Mouse (Mus musculus) gastrocnemius, postnatal 36 days (tissue): ENCODE measurements around the gene Rfk. TPM values are rescaled to one million over a fixed set of nuclear protein-coding genes. Genes with fewer than 3 reads are reported as not detected.

ENCODE experiments used
- DNase-seq, 2 experiments: peaks; one replicate each; pipeline ENCODE4 v3.0.0; 2022
- intact Hi-C: fragments of 180-260 bp; cut with DNase I; formaldehyde crosslinking; loops from one replicate; pipeline ENCODE4 v1.15.1; 2025
- total RNA-seq, 2 experiments: library from RNA; stranded (reverse); gene quantifications; 2 replicates each; pipeline ENCODE4 v1.2.3; 2021

The Rfk gene
- total RNA-seq, 2 experiments from 2014 or later = 60.5 to 64.7 TPM

DNA sequence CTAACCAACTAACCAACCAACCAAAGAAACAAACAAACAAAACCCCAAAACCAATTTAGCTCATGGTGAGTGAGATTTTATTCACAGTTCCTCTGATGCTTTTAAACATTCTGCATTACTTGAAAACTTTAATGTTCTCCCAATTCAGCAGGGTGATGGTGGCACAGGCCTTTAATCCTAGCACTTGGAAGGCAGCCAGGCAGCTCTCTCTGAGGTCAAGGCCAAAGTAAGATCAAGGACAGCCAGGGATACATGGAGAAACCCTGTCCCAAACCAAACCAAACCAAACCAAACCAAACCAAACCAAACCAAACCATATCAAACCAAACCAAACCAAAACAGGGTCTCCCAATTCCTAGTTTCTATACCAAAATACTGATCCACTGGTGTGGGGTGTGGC, 15.0 kb upstream of the Rfk start:
- DNase-seq = no peak
- intact Hi-C loops = no loop called here

DNA sequence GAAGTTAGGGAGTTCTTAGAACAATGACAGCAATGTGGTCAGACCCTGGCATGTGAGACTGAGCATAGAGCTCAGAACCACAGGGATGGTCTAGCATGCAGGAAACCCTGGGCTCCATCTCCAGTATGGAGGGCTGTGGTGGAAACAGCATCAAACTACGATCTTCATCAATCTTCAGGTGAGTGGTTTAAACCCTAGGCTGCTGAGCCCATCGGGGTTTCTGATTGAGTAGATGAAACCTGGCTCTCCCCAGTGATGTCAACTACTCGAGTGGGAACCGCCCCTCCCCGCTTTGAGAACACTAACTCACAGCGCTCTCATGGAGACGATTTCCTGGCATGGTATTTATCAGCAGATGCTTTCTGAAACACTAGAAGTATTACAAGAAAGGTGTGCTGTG, 13.3 kb upstream of the Rfk start:
- intact Hi-C loops = no loop called here
- DNase-seq = no peak

DNA sequence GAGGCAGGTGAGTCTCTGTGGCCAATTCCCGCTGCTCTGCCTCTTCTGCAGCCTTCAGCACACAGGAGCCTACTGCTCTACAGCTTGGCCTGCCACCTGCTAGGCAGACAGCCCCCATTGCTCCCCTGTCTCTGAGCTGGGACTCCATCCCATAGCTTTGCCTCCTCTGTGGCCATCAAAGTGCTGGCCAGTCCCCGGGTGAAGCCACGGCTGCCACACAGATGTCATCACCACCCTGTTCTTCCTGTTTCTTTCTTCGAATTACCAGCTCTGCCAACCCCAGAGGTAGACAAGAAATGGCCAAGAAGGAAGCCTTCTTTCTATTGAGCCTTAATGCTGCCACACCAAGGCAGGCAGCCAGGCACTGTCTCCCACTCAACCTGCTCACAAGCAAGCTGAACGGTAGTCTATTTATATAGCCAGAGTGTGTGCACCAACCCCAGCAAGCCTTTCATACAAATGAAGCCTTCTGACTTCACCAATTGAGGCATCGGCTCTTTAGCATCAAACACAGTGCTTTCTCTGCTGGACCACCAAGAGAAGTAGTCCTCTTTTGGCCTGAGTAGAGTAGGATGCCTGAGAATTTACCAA, 10.9 kb upstream of the Rfk start:
- no peak for DNase-seq
- intact Hi-C loops = no loop called here

DNA sequence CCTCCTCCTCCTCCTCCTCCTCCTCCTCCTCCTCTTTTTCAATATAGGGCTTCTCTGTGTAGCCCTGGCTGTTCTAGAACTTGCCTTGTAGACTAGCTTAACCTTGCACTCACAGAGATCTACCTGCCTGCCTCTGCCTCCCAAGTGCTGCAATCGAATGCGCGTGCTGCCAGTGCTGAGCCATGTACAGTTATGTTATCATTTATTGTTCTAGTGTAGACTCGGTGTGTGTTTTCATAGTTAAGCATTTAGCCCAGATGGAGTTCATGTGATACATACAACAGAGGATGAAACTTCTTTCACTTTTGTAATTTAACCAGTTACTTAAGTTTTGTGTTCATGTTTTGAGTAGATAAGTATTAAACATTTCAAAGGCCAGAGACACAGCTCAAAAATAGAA, 8.8 kb upstream of the Rfk start:
- intact Hi-C loops = no loop called here

GRCm38 (mm10) chr19:17385426-17385825, 8.4 kb upstream of the Rfk start:
- intact Hi-C loops = no loop called here
- no peak for DNase-seq

More for the DNA sequence above, 8.8 kb upstream of the Rfk start:
- DNase-seq = no peak

DNA sequence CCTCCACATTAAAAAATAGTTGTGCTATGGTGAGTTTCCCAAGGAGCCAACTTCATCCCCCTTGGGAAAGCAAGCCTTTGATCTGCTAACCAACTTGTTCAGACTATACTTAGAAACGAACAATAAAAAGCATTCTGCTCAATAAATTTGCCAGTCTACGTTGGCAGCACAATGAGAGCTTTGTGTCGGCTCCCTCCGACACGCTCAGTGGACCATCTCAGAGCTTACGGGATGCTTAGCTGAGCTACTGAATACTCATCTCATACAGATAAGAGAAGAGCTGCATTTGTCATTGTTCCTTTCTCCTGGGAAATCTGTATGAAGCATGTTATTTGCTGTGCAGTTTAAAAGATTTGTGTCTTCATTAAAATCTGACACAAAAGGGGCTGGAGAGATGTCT, 7.4 kb upstream of the Rfk start:
- intact Hi-C loops = no loop called here
- DNase-seq = no peak

DNA sequence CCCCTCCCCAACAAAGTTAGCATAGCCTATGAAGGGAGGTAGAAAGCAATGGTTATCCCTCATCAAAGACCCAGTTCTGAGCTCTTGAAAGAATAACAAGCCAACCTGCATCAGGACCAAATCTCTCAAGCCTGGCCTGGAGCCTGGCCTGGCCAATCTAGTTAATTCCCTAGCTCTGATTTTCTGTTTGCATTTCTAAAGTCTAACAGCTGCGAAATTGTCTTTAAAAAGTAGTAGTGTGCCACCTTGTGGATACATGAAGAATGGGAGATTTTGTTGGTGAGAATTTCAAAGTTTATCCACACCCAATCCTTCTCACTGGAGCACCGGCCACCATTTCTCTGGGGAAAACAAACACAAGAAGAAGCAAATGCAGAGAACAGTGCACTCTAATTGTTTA, 5.4 kb upstream of the Rfk start:
- no peak for DNase-seq
- intact Hi-C loops = loop anchor here (2.0 kb wide), 1 partner anchor 264 kb away; no protein-coding TSS in a partner anchor

DNA sequence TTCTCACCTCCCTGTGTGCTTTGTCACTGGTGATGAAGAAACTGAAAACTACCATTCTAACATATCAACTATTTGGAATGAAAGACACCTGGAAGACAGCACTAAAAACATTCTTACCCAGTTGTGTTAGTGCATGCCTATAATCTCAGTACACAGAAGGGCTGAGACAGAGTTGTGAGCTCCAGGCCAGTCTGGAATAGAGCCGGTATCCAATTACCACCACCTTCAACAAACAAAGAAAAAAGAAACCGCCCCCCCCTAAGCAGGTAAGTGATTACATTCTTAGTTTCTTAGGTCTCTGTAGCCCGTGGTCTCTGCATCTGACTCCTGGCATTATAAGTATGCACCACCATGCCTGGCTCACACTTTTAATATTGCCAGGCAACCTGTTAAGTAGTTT, 977 bp upstream of the Rfk start:
- intact Hi-C loops = no loop called here
- DNase-seq = no peak

- intact Hi-C loops = no loop called here
Measured at GRCm38 (mm10) chr19:17396802-17397201, 3.0 kb downstream of the Rfk start.

GRCm38 (mm10) chr19:17397922-17398321, 4.1 kb downstream of the Rfk start:
- no peak for DNase-seq
- intact Hi-C loops = no loop called here

More at GRCm38 (mm10) chr19:17396802-17397201, 3.0 kb downstream of the Rfk start:
- DNase-seq = no peak

- intact Hi-C loops = no loop called here
- no peak for DNase-seq
Measured at GRCm38 (mm10) chr19:17399965-17400364, 6.1 kb downstream of the Rfk start.

GRCm38 (mm10) chr19:17400571-17400970, 6.7 kb downstream of the Rfk start:
- intact Hi-C loops = no loop called here
- no peak for DNase-seq

DNA sequence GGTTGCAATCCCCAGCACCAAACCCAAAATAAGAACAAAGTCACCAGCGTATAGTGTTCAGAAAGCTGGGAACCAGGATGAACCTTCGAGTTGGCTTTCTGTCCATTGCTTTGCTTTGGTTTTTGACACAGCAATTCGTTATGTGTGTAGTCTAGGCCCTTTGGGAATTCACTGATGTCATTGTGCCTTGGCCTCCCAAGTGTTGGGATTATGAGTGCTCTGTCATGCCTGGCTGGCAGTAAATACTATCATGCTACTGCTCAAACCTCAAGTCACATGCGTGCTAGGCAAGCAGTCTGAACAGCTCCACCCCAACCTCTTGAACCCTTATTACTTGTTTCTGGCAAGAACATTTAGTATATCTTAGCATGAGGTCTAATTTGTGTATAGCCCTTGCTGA, 9.3 kb downstream of the Rfk start:
- intact Hi-C loops = no loop called here
- DNase-seq = no peak

DNA sequence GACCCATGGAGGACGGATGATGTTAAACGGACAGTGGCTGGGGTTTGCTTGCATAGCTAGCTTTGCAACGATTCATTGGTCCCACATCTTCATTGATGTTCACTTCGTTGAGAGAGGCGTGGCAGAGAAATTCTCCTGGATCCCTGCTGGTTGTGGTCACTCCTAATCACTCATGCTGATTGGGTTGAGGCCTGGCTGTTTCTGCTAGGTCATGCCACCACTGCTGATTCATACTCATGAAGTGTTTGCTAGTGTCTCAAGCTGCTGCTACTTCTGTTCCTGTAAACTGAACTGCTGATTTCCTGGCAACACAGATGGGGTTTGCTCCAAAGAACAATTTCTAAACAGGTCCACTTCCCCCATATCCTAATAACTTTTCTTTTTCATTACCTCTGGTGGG, 13.0 kb downstream of the Rfk start:
- intact Hi-C loops = no loop called here
- no peak for DNase-seq

- intact Hi-C loops = no loop called here
- DNase-seq = no peak
Measured at GRCm38 (mm10) chr19:17408591-17408990, 14.7 kb downstream of the Rfk start.

DNA sequence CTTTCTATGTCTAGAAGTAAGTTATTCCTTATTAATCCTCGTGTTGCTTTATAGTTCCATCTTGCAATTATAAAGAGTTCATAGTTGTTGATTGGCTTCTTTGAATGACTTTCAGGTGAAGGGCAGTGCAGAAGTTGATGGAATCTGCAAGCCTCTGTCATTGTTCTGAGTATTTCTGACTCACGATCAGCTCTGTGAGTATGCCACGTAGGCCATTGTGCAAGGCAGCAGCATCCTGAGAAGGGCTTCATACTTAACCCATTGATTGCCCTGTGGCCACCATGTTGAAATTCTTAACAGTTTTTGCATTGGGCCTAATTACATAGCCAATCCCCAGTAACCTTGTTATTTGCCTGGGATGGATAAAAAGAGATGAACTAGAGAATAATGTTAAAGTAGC, 15.5 kb downstream of the Rfk start:
- intact Hi-C loops = no loop called here

DNA sequence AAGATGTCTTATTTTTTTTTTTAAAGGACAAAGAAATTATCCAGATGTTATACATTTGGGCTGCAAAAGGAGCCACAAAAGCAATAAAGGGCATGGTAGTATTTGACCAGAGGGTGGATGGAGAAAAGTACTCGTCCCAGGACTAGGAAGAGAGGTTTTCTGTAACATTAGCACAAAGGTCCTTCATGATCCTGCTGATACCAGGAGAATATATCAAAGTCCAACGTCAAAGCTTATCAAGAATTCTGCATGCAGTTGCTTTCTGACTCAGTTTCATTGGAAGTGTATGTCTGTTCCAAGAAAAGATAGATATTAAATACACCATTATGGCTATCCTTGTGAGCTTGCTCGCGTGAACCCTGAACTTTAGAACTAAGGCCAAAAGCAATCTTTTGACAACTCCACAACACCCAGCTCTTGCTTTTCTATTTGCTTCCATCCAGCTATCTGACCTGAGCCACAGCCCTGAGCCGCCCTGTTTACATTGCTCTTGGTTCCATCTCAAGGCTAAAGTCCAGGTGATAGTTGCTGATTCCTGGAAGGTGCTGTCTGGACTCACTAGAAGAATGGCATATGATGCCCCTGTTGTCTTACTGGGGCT, 16.7 kb downstream of the Rfk start:
- intact Hi-C loops = no loop called here
- no peak for DNase-seq

More for the DNA sequence above, 15.5 kb downstream of the Rfk start:
- no peak for DNase-seq

DNA sequence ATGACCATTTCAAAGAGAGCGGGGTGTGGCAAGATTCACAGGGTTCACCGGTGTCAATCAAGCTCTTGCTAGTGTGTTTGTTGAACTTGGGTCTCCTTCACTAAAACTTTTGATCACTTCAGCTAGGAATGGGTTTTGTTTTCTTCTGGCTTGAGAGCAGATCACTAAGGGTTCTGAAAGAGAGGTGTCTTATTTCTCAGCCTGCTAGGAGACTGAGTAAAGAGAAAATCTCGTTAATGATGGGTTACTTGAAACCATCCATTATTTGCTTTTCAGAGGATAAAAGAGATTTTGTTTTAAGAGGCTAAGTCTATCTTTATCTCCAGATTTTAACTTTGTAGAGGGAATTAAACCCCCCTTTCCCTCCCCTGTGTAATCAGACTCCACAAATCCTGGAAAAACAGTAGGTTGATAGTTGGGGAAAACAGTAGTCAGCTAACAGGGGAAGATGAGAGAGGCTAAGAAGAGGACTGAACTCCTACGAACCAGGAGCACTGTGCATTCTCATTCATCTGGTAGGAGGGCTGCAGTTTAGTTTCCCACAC, 19.1 kb downstream of the Rfk start:
- DNase-seq = no peak
- intact Hi-C loops = no loop called here

DNA sequence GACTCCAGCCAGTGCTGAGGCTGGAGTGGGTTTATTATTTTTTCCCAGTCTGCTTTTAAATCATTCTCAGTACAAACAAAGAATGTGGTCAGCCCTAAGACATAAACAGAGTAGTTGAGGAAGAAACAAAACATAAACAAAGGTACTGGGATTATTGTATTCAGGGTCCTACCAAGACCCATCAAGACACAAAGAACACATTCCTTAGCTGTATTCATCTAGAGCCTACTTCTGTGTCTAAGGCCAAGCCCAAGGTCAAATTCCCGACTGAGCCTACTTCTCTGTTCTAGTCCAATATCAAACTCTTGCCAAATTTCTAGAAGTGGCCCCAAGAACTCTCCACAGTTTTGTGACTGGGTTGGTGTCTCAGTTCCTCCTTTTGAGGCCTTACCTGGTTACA, 24.0 kb downstream of the Rfk start:
- intact Hi-C loops = no loop called here
- DNase-seq = no peak

GRCm38 (mm10) chr19:17423306-17423705, 29.5 kb downstream of the Rfk start:
- intact Hi-C loops = no loop called here
- no peak for DNase-seq

- DNase-seq = no peak
- intact Hi-C loops = no loop called here
Measured at GRCm38 (mm10) chr19:17427824-17428560, 34.1 kb downstream of the Rfk start.

- DNase-seq = no peak
- intact Hi-C loops = no loop called here
Measured at GRCm38 (mm10) chr19:17428561-17428914, 34.7 kb downstream of the Rfk start.
